Mouse (Mus musculus) G1E (cell line): ENCODE results near the gene 9930104L06Rik. TPM values are rescaled to one million over a fixed set of nuclear protein-coding genes. Genes with fewer than 3 reads are reported as not detected.

ENCODE experiments used
- ATAC-seq: 2 replicates; pipeline ENCODE4 v1.8.0; 2016; ENCODE audit warnings: mild to moderate bottlenecking; ENCODE audit not compliant: insufficient number of reproducible peaks, poor library complexity, low FRiP score, severe bottlenecking; ENCODE audit errors: extremely low read depth
- DNase-seq: peaks from one replicate; pipeline ENCODE4 v3.0.0; 2012; ENCODE audit warnings: low spot score
- H3K27me3 ChIP-seq: 2 replicates; pipeline ENCODE4 v1.6.1; 2012; ENCODE audit warnings: mild to moderate bottlenecking, low read length, inconsistent platforms; ENCODE audit not compliant: insufficient read depth
- H3K36me3 ChIP-seq: replicated peaks from 2 replicates; pipeline ENCODE3; 2012; ENCODE audit warnings: mild to moderate bottlenecking, inconsistent platforms
- H3K4me1 ChIP-seq: 2 replicates; pipeline ENCODE4 v1.6.1; 2012; ENCODE audit warnings: low read depth, low read length, inconsistent platforms, mixed read lengths; ENCODE audit not compliant: insufficient read depth
- H3K4me3 ChIP-seq: 2 replicates; pipeline ENCODE4 v1.5.1; 2012; ENCODE audit warnings: low read depth, mild to moderate bottlenecking, inconsistent platforms, low read length, moderate library complexity, mixed read lengths
- H3K9me3 ChIP-seq: replicated peaks from 2 replicates; pipeline ENCODE4 v1.6.1; 2012; ENCODE audit warnings: inconsistent platforms
- CTCF ChIP-seq: IDR thresholded peaks from 2 replicates; pipeline ENCODE4 v1.5.1; 2012; ENCODE audit warnings: low read depth, low read length, inconsistent platforms, mixed read lengths
- GATA1 ChIP-seq: IDR thresholded peaks from 2 replicates; pipeline ENCODE4 v1.6.1; 2012; ENCODE audit warnings: borderline replicate concordance, low read length, inconsistent platforms, mixed read lengths
- GATA2 ChIP-seq: IDR thresholded peaks from 2 replicates; pipeline ENCODE4 v1.6.1; 2012; ENCODE audit warnings: low read depth, low read length, inconsistent platforms, borderline replicate concordance
- POLR2AphosphoS5 ChIP-seq: IDR thresholded peaks from 2 replicates; pipeline ENCODE4 v1.6.1; 2012; ENCODE audit warnings: low read depth, low read length, inconsistent platforms; ENCODE audit not compliant: insufficient replicate concordance
- TAL1 ChIP-seq: conservative IDR thresholded peaks from 2 replicates; pipeline ENCODE4 v1.6.1; 2012; ENCODE audit warnings: low read depth, low read length, inconsistent platforms, mixed read lengths
- polyA plus RNA-seq: library from polyadenylated mRNA; stranded (reverse); fragments of >175 nt; gene quantifications from 2 replicates; pipeline ENCODE4 v1.2.3, GENCODE M21; 2012
- total RNA-seq, 2 experiments: library from RNA; stranded (forward) in 1 of 2; stranded (reverse) in 1 of 2; fragments of 200-1000 nt in 1 of 2; fragments of >200 nt in 1 of 2; fragmentation: Nextera tagmentation in 1 of 2; gene quantifications; 2 replicates each; pipeline ENCODE4 v1.2.3; 2014 to 2017

The 9930104L06Rik gene
- total RNA-seq (2014; fragmentation: Nextera tagmentation) (10.2 and 15.0 TPM in 2 replicates), total RNA-seq (2017) (12.2 and 16.9 TPM in 2 replicates), polyA plus RNA-seq (2.9 and 4.3 TPM in 2 replicates)

DNA sequence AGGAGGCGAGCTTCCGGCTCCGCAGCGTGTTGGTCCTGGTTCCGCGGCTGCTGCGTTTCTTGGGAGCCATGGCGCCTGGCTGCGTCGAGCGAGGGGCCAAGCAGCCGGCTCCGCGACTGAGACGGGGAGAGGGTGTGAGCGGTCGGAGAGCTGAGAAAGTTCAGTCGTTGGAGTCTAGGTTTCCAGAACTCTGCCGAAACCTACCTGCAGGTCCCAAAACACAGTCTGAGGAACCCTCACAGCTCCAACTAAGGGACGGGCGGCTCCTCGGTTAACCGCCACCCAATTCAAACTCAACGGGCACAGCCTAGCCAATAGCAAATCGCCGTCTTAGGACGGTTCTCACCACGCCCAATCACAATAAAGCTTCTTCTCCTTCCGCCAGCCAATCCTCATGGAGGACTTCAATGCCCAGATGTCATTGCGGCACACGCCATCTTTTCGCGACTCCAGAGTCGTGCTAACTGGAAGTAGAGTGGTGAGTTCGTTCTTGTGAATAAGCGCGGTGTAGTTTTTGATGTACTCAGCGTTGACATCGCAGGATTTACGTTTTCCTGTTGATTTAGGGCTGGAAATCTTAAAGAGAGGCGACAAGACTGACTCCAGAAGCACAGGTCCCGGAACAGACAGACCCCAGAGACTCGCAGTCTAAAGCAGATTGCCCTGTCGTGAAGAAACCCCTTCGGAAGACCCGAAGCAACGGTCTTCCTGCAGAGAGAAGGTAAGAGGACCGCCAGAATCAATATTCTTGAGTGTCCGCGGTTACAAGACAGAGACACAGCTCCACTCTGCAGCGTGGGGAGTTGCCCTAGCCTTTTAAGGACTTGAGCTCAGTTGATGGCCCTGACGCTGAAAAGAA, at the start of gene 9930104L06Rik:
Gene 9930104L06Rik, plus strand, starts transcription at position 436 of the 859 bp plus-strand sequence.
- peak; percentile 99 for ATAC-seq
- peak; percentile 96 for DNase-seq
- Histone ChIP-seq H3K36me3 (peaks cover 45% of the 10 kb centered on the region), H3K4me1 (peaks cover 28% of the 10 kb centered on the region), H3K4me3 (peak within 1 kb of the TSS; percentile 100), H3K27me3 (no peaks in the 10 kb centered on the region), H3K9me3 (no peaks in the 10 kb centered on the region)
- TF ChIP-seq TAL1 (no peak), CTCF (no peak), GATA1 (no peak), GATA2 (no peak), POLR2AphosphoS5 (no peak; the same call in 1 of the 2 replicates)

DNA sequence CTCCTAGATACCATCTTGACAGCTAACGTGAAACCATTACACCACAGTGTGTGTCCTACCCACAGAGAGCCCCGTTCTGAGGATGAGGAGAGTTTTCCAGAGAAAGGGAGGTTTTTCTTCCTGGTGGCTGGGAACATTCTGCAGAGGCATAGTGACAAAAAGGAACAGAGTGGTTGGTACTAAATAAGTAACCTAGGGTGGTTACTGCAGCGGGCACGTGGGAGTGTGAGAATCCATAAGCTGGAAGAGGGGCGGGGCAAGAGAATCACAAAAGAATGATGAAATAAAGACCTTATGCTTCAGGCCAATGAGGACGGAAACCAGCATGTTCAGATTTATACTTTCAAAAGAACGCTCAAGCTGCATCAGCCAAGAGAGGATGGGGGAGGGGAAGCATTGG, 48.1 kb upstream of the 9930104L06Rik start:
- no peaks in the 10 kb centered on the region for H3K4me1 ChIP-seq
- H3K9me3 ChIP-seq = no peaks in the 10 kb centered on the region
- no peak for DNase-seq
- H3K4me3 ChIP-seq = no peak overlapping the region
- no peak for TF ChIP-seq POLR2AphosphoS5
- TF ChIP-seq CTCF = no peak
- TF ChIP-seq GATA2 = no peak
- no peak for TF ChIP-seq GATA1
- no peak for TF ChIP-seq TAL1
- ATAC-seq = no peak
- peaks cover 15% of the 10 kb centered on the region for H3K27me3 ChIP-seq
- H3K36me3 ChIP-seq = no peaks in the 10 kb centered on the region

- H3K36me3 ChIP-seq = no peaks in the 10 kb centered on the region
- no peak overlapping the region for H3K4me3 ChIP-seq
- ATAC-seq (no peak), DNase-seq (no peak)
- H3K27me3 ChIP-seq = peaks cover 16% of the 10 kb centered on the region
- TF ChIP-seq POLR2AphosphoS5 = no peak
- no peak for TF ChIP-seq GATA2
- TF ChIP-seq CTCF = no peak
- TF ChIP-seq GATA1 = no peak
- no peak for TF ChIP-seq TAL1
- H3K9me3 ChIP-seq = no peaks in the 10 kb centered on the region
- H3K4me1 ChIP-seq = no peaks in the 10 kb centered on the region
Measured at GRCm38 (mm10) chr4:124889935-124890334, 46.9 kb upstream of the 9930104L06Rik start.

- Histone ChIP-seq H3K9me3 (no peaks in the 10 kb centered on the region), H3K36me3 (no peaks in the 10 kb centered on the region), H3K4me3 (no peak overlapping the region), H3K4me1 (no peaks in the 10 kb centered on the region), H3K27me3 (peaks cover 14% of the 10 kb centered on the region)
- DNase-seq (no peak), ATAC-seq (no peak)
- no peak for TF ChIP-seq POLR2AphosphoS5
- no peak for TF ChIP-seq CTCF
- TF ChIP-seq GATA2 = no peak
- TF ChIP-seq TAL1 = no peak
- TF ChIP-seq GATA1 = no peak
Measured at GRCm38 (mm10) chr4:124890831-124891230, 46.0 kb upstream of the 9930104L06Rik start.

GRCm38 (mm10) chr4:124893769-124894168, 43.1 kb upstream of the 9930104L06Rik start:
- no peak for ATAC-seq
- Histone ChIP-seq H3K4me3 (no peak overlapping the region), H3K4me1 (no peaks in the 10 kb centered on the region), H3K9me3 (no peaks in the 10 kb centered on the region), H3K36me3 (no peaks in the 10 kb centered on the region), H3K27me3 (peaks cover 15% of the 10 kb centered on the region)
- no peak for DNase-seq
- TF ChIP-seq CTCF (no peak), POLR2AphosphoS5 (no peak), GATA2 (no peak)

- Histone ChIP-seq H3K4me1 (peaks cover 2% of the 10 kb centered on the region), H3K36me3 (no peaks in the 10 kb centered on the region), H3K4me3 (no peak overlapping the region), H3K27me3 (peaks cover 18% of the 10 kb centered on the region), H3K9me3 (no peaks in the 10 kb centered on the region)
- ATAC-seq = no peak
- DNase-seq = no peak
- TF ChIP-seq TAL1 (no peak), POLR2AphosphoS5 (no peak), GATA2 (no peak), GATA1 (no peak), CTCF (no peak)
Measured at GRCm38 (mm10) chr4:124894508-124895428, 42.1 kb upstream of the 9930104L06Rik start.
